In genomic region chr9:20740407-20740806, GRCm38 (mm10) we compare ENCODE assay signal across 8 mouse cellular contexts. TPM values are rescaled to one million over a fixed set of nuclear protein-coding genes. Genes with fewer than 3 reads are reported as not detected.
A peak's percentile ranks its signal among the peaks of the same experiment; 100 is the strongest.
DNase-seq lines count a peak whose midpoint lies in the region; ATAC-seq lines count a peak whose summit lies in the region.

No protein-coding gene starts in this region.

- H3K4me3 ChIP-seq in intestine, embryonic 14.5 days (ENCODE audit: low read depth, low read length): no peak overlapping the region; the same call in 1 of the 2 replicates

- no peaks in the 10 kb centered on the region for H3K4me1 ChIP-seq in intestine, embryonic 14.5 days (replicated peaks; ENCODE audit: control insufficient read depth, insufficient read depth, low read length)

- H3K36me3 ChIP-seq in intestine, embryonic 14.5 days (ENCODE audit: control insufficient read depth, insufficient read depth, low read length): no peaks in the 10 kb centered on the region

- DNase-seq in adrenal gland, adult 18-20 months (ENCODE audit: low spot score in 2 of 2): peak; percentile 81 to 82
- peak; percentile 92 for DNase-seq in embryo, embryonic 10.5 days (ENCODE audit: low spot score)
- DNase-seq in gastrocnemius, postnatal 14 days: peak; percentile 79
- DNase-seq in intestine, embryonic 14.5 days (ENCODE audit: low spot score): peak; percentile 93
- peak; percentile 78 to 86 for DNase-seq in left cerebral cortex, postnatal 10 days (ENCODE audit: extremely low spot score in 1 of 2, low spot score in 2 of 2)
- DNase-seq in right cerebral cortex, postnatal 36 days (ENCODE audit: low spot score in 2 of 2): peak; percentile 68 to 74
- DNase-seq in urinary bladder, postnatal 4 days (ENCODE audit: low spot score in 2 of 2): peak; percentile 75 to 89

- intact Hi-C loops in gastrocnemius, postnatal 14 days (cut with DNase I; ENCODE audit: low total_unique reads): loop anchor here (5.0 kb wide), 1 partner anchor 62 kb away; no protein-coding TSS in a partner anchor
- intact Hi-C loops in left cerebral cortex, postnatal 10 days (cut with DNase I): loop anchor here (1.0 to 5.0 kb wide), 2 partner anchors 78 to 90 kb away; no protein-coding TSS in a partner anchor

- H3K9ac ChIP-seq in intestine, embryonic 14.5 days (ENCODE audit: low read length): no peak overlapping the region

- no peaks in the 10 kb centered on the region for H3K9me3 ChIP-seq in intestine, embryonic 14.5 days (ENCODE audit: control insufficient read depth, low read length)

- peak; percentile 76 for ATAC-seq in intestine, embryonic 14.5 days (replicated peaks; ENCODE audit: low FRiP score, low TSS enrichment, low read depth)
- ATAC-seq in megakaryocyte-erythroid progenitor cell, adult 5-6 weeks (replicated peaks; ENCODE audit: low FRiP score, low TSS enrichment, poor library complexity, severe bottlenecking): peak; percentile 84

- no peak overlapping the region for H3K27ac ChIP-seq in intestine, embryonic 14.5 days (ENCODE audit: low read depth)

- WGBS in intestine, embryonic 14.5 days: 3% methylated on average over 12 of the region's 12 CpGs

- peak overlapping the region; percentile 35 for H3K4me2 ChIP-seq in intestine, embryonic 14.5 days (ENCODE audit: low read length)

- peaks cover 25% of the 10 kb centered on the region for H3K27me3 ChIP-seq in intestine, embryonic 14.5 days (replicated peaks; ENCODE audit: control insufficient read depth, insufficient read depth, low read length)

RNA-seq across cellular contexts. Expression of gene Olfm2, which starts 5.7 kb away (rescaled TPM):
- under 1 TPM; 0.53 to 0.58 TPM for total RNA-seq in adrenal gland, adult 18-20 months (2021)
- total RNA-seq in gastrocnemius, postnatal 14 days (2021): under 1 TPM in 1 of 2 experiments, not detected in 1; 0.29 TPM
- polyA plus RNA-seq in intestine, embryonic 14.5 days (2014; fragmentation: Nextera tagmentation; extraction: Ambion mirVana): 7.5 and 9.4 TPM in 2 replicates
- total RNA-seq in left cerebral cortex, postnatal 10 days (2021): 100 to 1,000 TPM; 221 to 232 TPM
- total RNA-seq in megakaryocyte-erythroid progenitor cell, adult 5-6 weeks (2014; fragmentation: Nextera tagmentation): not detected in 2 replicates
- total RNA-seq in megakaryocyte-erythroid progenitor cell, adult 5-6 weeks (2017): not detected in 2 replicates

Comparison
In these comparisons a context has a peak if more than half of its experiments do, and no peak if none do; other contexts are left out.
1. RNA of gene Olfm2, which starts 5.7 kb away (total RNA-seq): 221 to 232 TPM in left cerebral cortex, postnatal 10 days; 0.53 to 0.58 TPM in adrenal gland, adult 18-20 months, 0.29 TPM in gastrocnemius, postnatal 14 days and not detected in megakaryocyte-erythroid progenitor cell, adult 5-6 weeks; every median in the first group is over 100 times any median in the second.
2. Peak in every context shown above with its lines, with median percentiles within 50 percentile points of each other: DNase-seq.